Mouse (Mus musculus) CH12.LX (cell line): ENCODE results near the gene Mgrn1. TPM values are rescaled to one million over a fixed set of nuclear protein-coding genes. Genes with fewer than 3 reads are reported as not detected.

Source experiments
- DNase-seq: peaks from one replicate; pipeline ENCODE4 v3.0.0-alpha.2; 2013; ENCODE audit errors: extremely low read depth
- H3K27ac ChIP-seq: 2 replicates; pipeline ENCODE4 v1.5.1; 2012; ENCODE audit warnings: low read depth, mild to moderate bottlenecking, control low read depth, moderate library complexity; ENCODE audit not compliant: insufficient read depth
- H3K27me3 ChIP-seq: replicated peaks from 2 replicates; pipeline ENCODE3; 2012; ENCODE audit warnings: inconsistent platforms
- H3K36me3 ChIP-seq, 2 experiments: replicated peaks in 1 of 2; 2 replicates each; pipeline versions ENCODE3 to v1.6.1; 2012; ENCODE audit warnings: inconsistent platforms in 1 of 2, low read length in 1 of 2, mild to moderate bottlenecking in 1 of 2, mixed read lengths in 1 of 2, moderate library complexity in 1 of 2; ENCODE audit not compliant: control insufficient read depth in 1 of 2, insufficient read depth in 1 of 2
- H3K4me1 ChIP-seq, 2 experiments: 2 replicates each; pipeline ENCODE4 v1.6.1; 2012; ENCODE audit warnings: inconsistent platforms in 1 of 2, moderate library complexity in 1 of 2; ENCODE audit not compliant: insufficient read depth in 2 of 2, control insufficient read depth in 1 of 2
- H3K4me2 ChIP-seq: 2 replicates; pipeline ENCODE4 v1.6.1; 2012; ENCODE audit warnings: low read depth, mild to moderate bottlenecking, control low read depth; ENCODE audit not compliant: poor library complexity, insufficient read depth, severe bottlenecking
- H3K4me3 ChIP-seq, 3 experiments: fragments of 150-350 bp in 1 of 3; sonication (generic) in 1 of 3; replicated peaks in 1 of 3; 2 replicates each; pipeline versions ENCODE3 to v1.5.1; 2011 to 2012; ENCODE audit warnings: low read depth in 2 of 3, low read length in 2 of 3, mild to moderate bottlenecking in 2 of 3, moderate library complexity in 2 of 3, control low read depth in 1 of 3, improper control_type of control experiment in 1 of 3, inconsistent platforms in 1 of 3, mixed read lengths in 1 of 3; ENCODE audit not compliant: poor library complexity in 1 of 3
- H3K79me2 ChIP-seq: replicated peaks from 2 replicates; pipeline ENCODE4 v1.6.1; 2012; ENCODE audit warnings: mild to moderate bottlenecking, moderate library complexity; ENCODE audit not compliant: control insufficient read depth, poor library complexity, insufficient read depth, severe bottlenecking; ENCODE audit errors: extremely low read depth
- H3K9ac ChIP-seq: 2 replicates; pipeline ENCODE4 v1.6.1; 2012; ENCODE audit warnings: low read depth, mild to moderate bottlenecking, control low read depth, moderate library complexity; ENCODE audit not compliant: insufficient read depth
- H3K9me3 ChIP-seq: replicated peaks from 2 replicates; pipeline ENCODE3; 2012; ENCODE audit warnings: low read length, inconsistent platforms, mixed read lengths
- BHLHE40 ChIP-seq: IDR thresholded peaks from 2 replicates; pipeline ENCODE4 v1.6.1; 2011; ENCODE audit warnings: mild to moderate bottlenecking, low read depth, low read length, improper control_type of control experiment
- CHD2 ChIP-seq: IDR thresholded peaks from 2 replicates; pipeline ENCODE4 v1.6.1; 2011; ENCODE audit warnings: low read length, improper control_type of control experiment
- CTCF ChIP-seq, 2 experiments: IDR thresholded peaks in 1 of 2; conservative IDR thresholded peaks in 1 of 2; 2 replicates each; pipeline ENCODE4 v1.5.1; 2011 to 2012; ENCODE audit warnings: low read depth in 2 of 2, low read length in 2 of 2, improper control_type of control experiment in 1 of 2, inconsistent platforms in 1 of 2, mild to moderate bottlenecking in 1 of 2, moderate library complexity in 1 of 2
- E2F4 ChIP-seq: IDR thresholded peaks from 2 replicates; pipeline ENCODE4 v1.6.1; 2011; ENCODE audit warnings: low read depth, low read length, improper control_type of control experiment; ENCODE audit not compliant: insufficient replicate concordance
- KAT2A ChIP-seq: IDR thresholded peaks from 2 replicates; pipeline ENCODE4 v1.6.1; 2012; ENCODE audit warnings: low read length, improper control_type of control experiment, inconsistent platforms; ENCODE audit not compliant: insufficient replicate concordance
- MAFK ChIP-seq: IDR thresholded peaks from 2 replicates; pipeline ENCODE4 v1.6.1; 2011; ENCODE audit warnings: low read length, improper control_type of control experiment; ENCODE audit not compliant: insufficient replicate concordance
- MAX ChIP-seq: IDR thresholded peaks from 2 replicates; pipeline ENCODE4 v1.6.1; 2011; ENCODE audit warnings: low read length, improper control_type of control experiment
- MEF2A ChIP-seq: IDR thresholded peaks from 2 replicates; pipeline ENCODE4 v1.6.1; 2014; ENCODE audit warnings: low read depth, mild to moderate bottlenecking, inconsistent platforms, low read length, improper control_type of control experiment, borderline replicate concordance
- MXI1 ChIP-seq: IDR thresholded peaks from 2 replicates; pipeline ENCODE4 v1.6.1; 2011; ENCODE audit warnings: mild to moderate bottlenecking, low read depth, low read length, improper control_type of control experiment
- NELFE ChIP-seq: IDR thresholded peaks from 2 replicates; pipeline ENCODE4 v1.6.1; 2011; ENCODE audit warnings: low read depth, low read length, improper control_type of control experiment
- NRF1 ChIP-seq: IDR thresholded peaks from 2 replicates; pipeline ENCODE4 v1.6.1; 2014; ENCODE audit warnings: low read depth, mild to moderate bottlenecking, inconsistent platforms, low read length, improper control_type of control experiment, moderate library complexity
- SIN3A ChIP-seq: IDR thresholded peaks from 2 replicates; pipeline ENCODE4 v1.6.1; 2012; ENCODE audit warnings: low read length, improper control_type of control experiment, inconsistent platforms
- UBTF ChIP-seq: IDR thresholded peaks from 2 replicates; pipeline ENCODE4 v1.6.1; 2012; ENCODE audit warnings: low read depth, mild to moderate bottlenecking, inconsistent platforms, low read length, improper control_type of control experiment, moderate library complexity
- ZMIZ1 ChIP-seq: IDR thresholded peaks from 2 replicates; pipeline ENCODE4 v1.6.1; 2012; ENCODE audit warnings: low read depth, mild to moderate bottlenecking, inconsistent platforms, low read length, improper control_type of control experiment
- ZNF384 ChIP-seq: IDR thresholded peaks from 2 replicates; pipeline ENCODE4 v1.6.1; 2012; ENCODE audit warnings: low read depth, low read length, improper control_type of control experiment, inconsistent platforms
- dilution Hi-C: fragments of 300-500 bp; cut with MboI; formaldehyde crosslinking; loops from 2 replicates; pipeline ENCODE4 v1.14.3; 2020; ENCODE audit warnings: low sequenced_read_pairs; ENCODE audit not compliant: extremely low pct_unique_long_range_greater_than_20kb, extremely low pct_ligation_motif_present
- in situ Hi-C: fragments of 300-500 bp; cut with MboI; formaldehyde crosslinking; loops from 3 replicates; pipeline ENCODE4 v1.14.3; 2019; ENCODE audit warnings: low sequenced_read_pairs, low pct_ligation_motif_present, low pct_unique_long_range_greater_than_20kb, mixed read lengths
- polyA plus RNA-seq: library from polyadenylated mRNA; unstranded; fragments of >175 nt; gene quantifications from 2 replicates; pipeline ENCODE4 v1.2.1, GENCODE M21; 2012; ENCODE audit warnings: low read depth; ENCODE audit not compliant: insufficient read length
- total RNA-seq, 2 experiments: library from RNA; depleted of rRNA; stranded (reverse); fragments of 300-350 nt in 1 of 2; fragments of >200 nt in 1 of 2; gene quantifications; 2 replicates each; pipeline ENCODE4 v1.2.3; 2012 to 2014

The Mgrn1 gene
- total and polyA plus RNA-seq, 3 experiments = 11.7 to 16.9 (median 12.9) TPM

DNA sequence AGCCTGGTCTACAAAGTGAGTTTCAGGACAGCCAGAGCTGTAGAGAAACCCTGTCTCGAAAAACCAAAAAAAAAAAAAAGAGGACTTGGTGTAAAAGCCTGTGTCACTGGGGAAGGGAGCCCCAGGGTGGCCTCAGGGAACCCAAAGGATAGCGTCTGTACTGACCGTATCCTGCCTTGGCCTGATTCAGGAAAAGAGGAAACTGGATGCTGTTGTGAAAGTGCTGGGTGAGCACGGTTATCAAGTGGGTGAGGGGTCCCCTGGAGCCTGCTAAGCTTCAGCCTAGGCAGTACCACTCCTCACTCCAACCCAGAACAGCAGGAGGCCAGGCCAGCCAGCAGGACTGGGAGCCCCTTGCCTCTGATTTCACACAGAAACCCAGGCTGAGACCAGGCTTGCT lies 8.9 kb upstream of the Mgrn1 start:
- no peak for DNase-seq
- no peak for TF ChIP-seq MEF2A
- TF ChIP-seq CTCF (conservative IDR thresholded peaks at IDR 0.05 in 1 of 2, IDR thresholded peaks at IDR 0.05 in 1 of 2; ENCODE audit: low read depth in 2 of 2, low read length in 2 of 2) = no peak
- TF ChIP-seq NELFE = no peak
- Histone ChIP-seq H3K4me1 (peaks cover 12 to 28% of the 10 kb centered on the region in 2 experiments), H3K4me2 (no peak overlapping the region), H3K9me3 (no peaks in the 10 kb centered on the region), H3K27ac (no peak overlapping the region), H3K9ac (no peak overlapping the region), H3K27me3 (no peaks in the 10 kb centered on the region), H3K4me3 (no peak overlapping the region), H3K79me2 (peaks cover 20% of the 10 kb centered on the region), H3K36me3 (peaks cover 29 to 55% of the 10 kb centered on the region in 2 experiments)
- in situ Hi-C loops (no loop called here), dilution Hi-C loops (no loop called here)

DNA sequence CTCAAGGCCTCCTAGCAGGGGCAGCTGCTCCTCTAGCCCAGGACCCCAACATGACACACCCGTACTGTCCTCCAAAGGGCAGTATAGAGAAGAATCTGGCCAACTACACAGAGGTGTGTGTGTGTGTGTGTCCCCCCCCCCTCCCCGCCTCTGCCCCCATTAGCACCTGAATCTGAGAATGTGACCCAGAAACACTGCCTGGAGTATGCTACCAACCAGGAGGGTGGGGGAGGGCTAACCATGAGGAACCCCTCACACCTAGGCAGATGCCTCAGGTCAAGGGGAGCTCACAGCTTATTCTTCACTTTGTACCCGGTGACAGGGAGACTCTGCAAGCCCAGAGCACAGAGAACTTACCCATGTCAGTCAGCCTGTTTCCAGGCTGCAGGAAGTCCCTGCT lies 8.3 kb upstream of the Mgrn1 start:
- H3K4me3 ChIP-seq = peak overlapping the region in 2 of 3 experiments; percentile 83 to 86
- H3K27me3 ChIP-seq = no peaks in the 10 kb centered on the region
- no peak overlapping the region for H3K27ac ChIP-seq
- dilution Hi-C loops = no loop called here
- peak overlapping the region; percentile 60 for H3K4me2 ChIP-seq
- H3K4me1 ChIP-seq = peaks cover 12 to 28% of the 10 kb centered on the region in 2 experiments
- DNase-seq = no peak
- in situ Hi-C loops = no loop called here
- TF ChIP-seq NELFE = no peak
- no peak for TF ChIP-seq MXI1
- no peak for TF ChIP-seq UBTF
- no peak for TF ChIP-seq E2F4
- TF ChIP-seq MAX = no peak
- TF ChIP-seq MAFK = no peak
- no peak for TF ChIP-seq ZMIZ1
- TF ChIP-seq KAT2A = no peak
- TF ChIP-seq ZNF384 = no peak
- no peak for TF ChIP-seq NRF1
- H3K9me3 ChIP-seq = no peaks in the 10 kb centered on the region
- H3K36me3 ChIP-seq = peaks cover 29 to 53% of the 10 kb centered on the region in 2 experiments
- H3K9ac ChIP-seq = no peak overlapping the region
- peaks cover 20% of the 10 kb centered on the region for H3K79me2 ChIP-seq

DNA sequence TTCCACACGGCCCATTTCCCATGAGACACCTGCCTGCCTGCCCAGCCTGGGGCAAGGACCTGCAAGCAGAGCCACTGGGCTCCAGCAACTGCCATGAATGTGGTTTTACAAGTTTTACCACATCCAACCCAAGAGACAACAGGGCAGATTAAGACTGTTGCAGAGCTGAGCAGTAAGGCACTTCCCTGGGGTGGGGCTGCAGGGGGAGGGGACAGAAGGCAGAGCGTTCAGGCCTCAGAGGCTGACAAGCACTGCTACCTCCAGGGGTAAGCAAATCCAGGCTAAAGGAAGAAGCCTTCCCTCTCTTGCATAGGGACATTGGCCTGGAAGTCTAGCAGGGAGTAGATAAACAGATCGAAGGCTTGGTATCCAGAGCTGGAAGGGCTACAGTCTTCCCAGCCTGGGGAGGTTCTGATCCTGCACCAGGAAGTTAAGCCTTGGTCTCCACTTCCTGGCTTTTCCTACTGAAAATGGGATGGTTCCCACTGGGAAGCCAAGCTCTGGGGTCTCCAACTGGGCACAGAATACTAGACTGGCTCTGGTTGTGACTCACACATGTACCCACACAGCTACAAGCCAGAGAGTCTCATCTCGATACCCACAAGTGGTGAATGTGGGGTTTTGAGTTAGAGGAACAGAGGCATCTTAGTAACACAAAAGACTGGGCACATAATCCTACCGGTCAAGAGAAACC lies 7.7 kb upstream of the Mgrn1 start:
- peaks cover 12 to 28% of the 10 kb centered on the region in 2 experiments for H3K4me1 ChIP-seq
- dilution Hi-C loops = no loop called here
- in situ Hi-C loops = no loop called here
- H3K27me3 ChIP-seq = no peaks in the 10 kb centered on the region
- peaks cover 20% of the 10 kb centered on the region for H3K79me2 ChIP-seq
- peak overlapping the region; percentile 60 for H3K4me2 ChIP-seq
- H3K9me3 ChIP-seq = no peaks in the 10 kb centered on the region
- peak overlapping the region; percentile 79 for H3K9ac ChIP-seq
- peak overlapping the region; percentile 65 to 86 (median 83) for H3K4me3 ChIP-seq
- DNase-seq = peak; percentile 65
- H3K36me3 ChIP-seq = peaks cover 29 to 46% of the 10 kb centered on the region in 2 experiments
- no peak overlapping the region for H3K27ac ChIP-seq
- TF ChIP-seq BHLHE40 (no peak), CHD2 (no peak), SIN3A (peak; percentile 31; the same call in 1 of the 2 replicates)
